Mouse (Mus musculus) forebrain, embryonic 14.5 days (tissue): ENCODE measurements around the gene Klf13. TPM values are rescaled to one million over a fixed set of nuclear protein-coding genes. Genes with fewer than 3 reads are reported as not detected.
A peak's percentile ranks its signal among the peaks of the same experiment; 100 is the strongest.

Source experiments
- ATAC-seq: fragments of 200-750 bp; cut with Nextera tagmentation; 2 replicates; pipeline ENCODE4 v1.8.0; 2017; ENCODE audit warnings: mild to moderate bottlenecking, moderate library complexity
- DNase-seq: peaks from one replicate; pipeline ENCODE4 v3.0.0-alpha.2; 2015; ENCODE audit warnings: low spot score
- H3K27ac ChIP-seq: fragments of 300-500 bp; sonication (generic); 2 replicates; pipeline ENCODE4 v1.5.1; 2014; ENCODE audit warnings: low read depth, mild to moderate bottlenecking, control low read depth, low read length, moderate library complexity
- H3K27me3 ChIP-seq: fragments of 300-500 bp; sonication (generic); replicated peaks from 2 replicates; pipeline ENCODE4 v1.6.1; 2014; ENCODE audit warnings: low read length, control low read depth, mixed read lengths; ENCODE audit not compliant: control insufficient read depth, insufficient read depth
- H3K36me3 ChIP-seq: fragments of 300-500 bp; sonication (generic); 2 replicates; pipeline ENCODE4 v1.6.1; 2014; ENCODE audit warnings: low read length, control low read depth; ENCODE audit not compliant: control insufficient read depth, insufficient read depth
- H3K4me1 ChIP-seq: fragments of 300-500 bp; sonication (generic); 2 replicates; pipeline ENCODE4 v1.6.1; 2014; ENCODE audit warnings: antibody characterized with exemption, low read length, control low read depth; ENCODE audit not compliant: control insufficient read depth, insufficient read depth
- H3K4me2 ChIP-seq: fragments of 300-500 bp; sonication (generic); 2 replicates; pipeline ENCODE4 v1.6.1; 2014; ENCODE audit warnings: mild to moderate bottlenecking, control low read depth, low read length
- H3K4me3 ChIP-seq: fragments of 300-500 bp; sonication (generic); 2 replicates; pipeline ENCODE4 v1.5.1; 2014; ENCODE audit warnings: low read depth, low read length, control low read depth
- H3K9ac ChIP-seq: fragments of 300-500 bp; sonication (generic); 2 replicates; pipeline ENCODE4 v1.6.1; 2014; ENCODE audit warnings: mild to moderate bottlenecking, low read length, control low read depth, moderate library complexity
- H3K9me3 ChIP-seq: fragments of 300-500 bp; sonication (generic); replicated peaks from 2 replicates; pipeline ENCODE4 v1.6.1; 2016; ENCODE audit warnings: low read length, control low read depth, mixed read lengths; ENCODE audit not compliant: control insufficient read depth
- WGBS: fragments of 180-500 bp; shearing (Covaris S2); extraction: QIAGEN DNeasy Blood & Tissue Kit; methylation state at CpG from one replicate; pipeline ENCODE4 v1.1.7; 2014; 5-methylcytosine and 5-hydroxymethylcytosine counted together
- polyA plus RNA-seq: library from polyadenylated mRNA; unstranded; fragments of >200 nt; fragmentation: Nextera tagmentation; extraction: Ambion mirVana; gene quantifications from 2 replicates; pipeline ENCODE4 v1.2.1, GENCODE M21; 2014

The Klf13 gene
- polyA plus RNA-seq, 1 experiment from 2014 or later: 28.2 TPM

GRCm38 (mm10) chr7:63857771-63858417 lies 80.8 kb downstream of the Klf13 start:
- Histone ChIP-seq H3K27me3 (no peaks in the 10 kb centered on the region), H3K36me3 (no peaks in the 10 kb centered on the region), H3K27ac (no peak overlapping the region), H3K4me1 (0 out of 2 replicates have a peak, but pooled peaks cover 5% of the 10 kb centered on the region), H3K4me2 (peak overlapping the region; percentile 55), H3K9ac (0 out of 2 replicates have a peak overlapping the region, but pooled peaks have one; percentile 37), H3K4me3 (no peak overlapping the region), H3K9me3 (no peaks in the 10 kb centered on the region)
- no peak for ATAC-seq
- DNase-seq: no peak
- 82% methylated on average over 17 of the region's 17 CpGs for WGBS

DNA sequence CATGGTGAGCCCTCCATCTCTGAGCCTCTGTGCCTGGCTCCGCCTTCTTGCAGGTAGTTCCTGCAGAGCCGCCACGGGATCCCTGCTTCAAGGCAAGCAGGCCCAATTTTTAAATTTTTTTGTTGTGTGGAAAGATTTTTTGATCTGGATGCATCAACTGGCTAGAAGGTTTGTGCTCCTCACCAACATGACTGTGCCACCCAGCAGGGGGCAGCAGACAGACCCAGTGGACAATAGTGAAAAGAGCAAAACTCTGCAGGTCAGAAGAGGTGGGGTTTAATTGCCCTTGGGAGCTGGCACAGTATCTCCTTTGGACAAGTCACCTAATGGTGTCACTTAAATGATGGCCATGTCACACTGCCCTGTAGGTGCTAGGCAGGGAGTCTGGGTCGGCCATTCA lies 83.4 kb downstream of the Klf13 start:
- no peak for ATAC-seq
- Histone ChIP-seq H3K27me3 (no peaks in the 10 kb centered on the region), H3K4me1 (0 out of 2 replicates have a peak, but pooled peaks cover 5% of the 10 kb centered on the region), H3K36me3 (no peaks in the 10 kb centered on the region), H3K27ac (no peak overlapping the region), H3K4me3 (no peak overlapping the region), H3K9me3 (no peaks in the 10 kb centered on the region), H3K4me2 (no peak overlapping the region), H3K9ac (no peak overlapping the region)
- peak; percentile 55 for DNase-seq
- 76% methylated on average over 4 of the region's 4 CpGs for WGBS

GRCm38 (mm10) chr7:63851841-63852533 lies 86.7 kb downstream of the Klf13 start:
- H3K9me3 ChIP-seq: no peaks in the 10 kb centered on the region
- no peak overlapping the region for H3K4me3 ChIP-seq
- ATAC-seq (no peak), DNase-seq (no peak)
- H3K27me3 ChIP-seq: no peaks in the 10 kb centered on the region
- H3K27ac ChIP-seq: no peak overlapping the region
- 62% methylated on average over 7 of the region's 7 CpGs for WGBS
- no peak overlapping the region for H3K4me2 ChIP-seq
- no peaks in the 10 kb centered on the region for H3K4me1 ChIP-seq
- no peaks in the 10 kb centered on the region for H3K36me3 ChIP-seq
- no peak overlapping the region for H3K9ac ChIP-seq

Other genes with a start within 250 kb of the Klf13 start
- gene E030018B13Rik, start 22.1 kb downstream of the Klf13 start, polyA plus RNA-seq: not detected in 2 replicates
- 0.11 and 0.49 TPM in 2 replicates for gene Trpm1, start 214.9 kb upstream of the Klf13 start, polyA plus RNA-seq